Mouse (Mus musculus) CH12.LX (cell line): ENCODE data around the gene Msi1. TPM values are rescaled to one million over a fixed set of nuclear protein-coding genes. Genes with fewer than 3 reads are reported as not detected.
A peak's percentile ranks its signal among the peaks of the same experiment; 100 is the strongest.

Experiments used
- DNase-seq: peaks from one replicate; pipeline ENCODE4 v3.0.0-alpha.2; 2013; ENCODE audit errors: extremely low read depth
- H3K27ac ChIP-seq: 2 replicates; pipeline ENCODE4 v1.5.1; 2012; ENCODE audit warnings: low read depth, mild to moderate bottlenecking, control low read depth, moderate library complexity; ENCODE audit not compliant: insufficient read depth
- H3K27me3 ChIP-seq: replicated peaks from 2 replicates; pipeline ENCODE3; 2012; ENCODE audit warnings: inconsistent platforms
- H3K36me3 ChIP-seq, 2 experiments: replicated peaks in 1 of 2; 2 replicates each; pipeline versions ENCODE3 to v1.6.1; 2012; ENCODE audit warnings: inconsistent platforms in 1 of 2, low read length in 1 of 2, mild to moderate bottlenecking in 1 of 2, mixed read lengths in 1 of 2, moderate library complexity in 1 of 2; ENCODE audit not compliant: control insufficient read depth in 1 of 2, insufficient read depth in 1 of 2
- H3K4me1 ChIP-seq, 2 experiments: 2 replicates each; pipeline ENCODE4 v1.6.1; 2012; ENCODE audit warnings: inconsistent platforms in 1 of 2, moderate library complexity in 1 of 2; ENCODE audit not compliant: insufficient read depth in 2 of 2, control insufficient read depth in 1 of 2
- H3K4me2 ChIP-seq: 2 replicates; pipeline ENCODE4 v1.6.1; 2012; ENCODE audit warnings: low read depth, mild to moderate bottlenecking, control low read depth; ENCODE audit not compliant: poor library complexity, insufficient read depth, severe bottlenecking
- H3K4me3 ChIP-seq, 3 experiments: fragments of 150-350 bp in 1 of 3; sonication (generic) in 1 of 3; replicated peaks in 1 of 3; 2 replicates each; pipeline versions ENCODE3 to v1.5.1; 2011 to 2012; ENCODE audit warnings: low read depth in 2 of 3, low read length in 2 of 3, mild to moderate bottlenecking in 2 of 3, moderate library complexity in 2 of 3, control low read depth in 1 of 3, improper control_type of control experiment in 1 of 3, inconsistent platforms in 1 of 3, mixed read lengths in 1 of 3; ENCODE audit not compliant: poor library complexity in 1 of 3
- H3K79me2 ChIP-seq: replicated peaks from 2 replicates; pipeline ENCODE4 v1.6.1; 2012; ENCODE audit warnings: mild to moderate bottlenecking, moderate library complexity; ENCODE audit not compliant: control insufficient read depth, poor library complexity, insufficient read depth, severe bottlenecking; ENCODE audit errors: extremely low read depth
- H3K9ac ChIP-seq: 2 replicates; pipeline ENCODE4 v1.6.1; 2012; ENCODE audit warnings: low read depth, mild to moderate bottlenecking, control low read depth, moderate library complexity; ENCODE audit not compliant: insufficient read depth
- H3K9me3 ChIP-seq: replicated peaks from 2 replicates; pipeline ENCODE3; 2012; ENCODE audit warnings: low read length, inconsistent platforms, mixed read lengths
- BHLHE40 ChIP-seq: IDR thresholded peaks from 2 replicates; pipeline ENCODE4 v1.6.1; 2011; ENCODE audit warnings: mild to moderate bottlenecking, low read depth, low read length, improper control_type of control experiment
- CHD2 ChIP-seq: IDR thresholded peaks from 2 replicates; pipeline ENCODE4 v1.6.1; 2011; ENCODE audit warnings: low read length, improper control_type of control experiment
- CTCF ChIP-seq, 2 experiments: IDR thresholded peaks in 1 of 2; conservative IDR thresholded peaks in 1 of 2; 2 replicates each; pipeline ENCODE4 v1.5.1; 2011 to 2012; ENCODE audit warnings: low read depth in 2 of 2, low read length in 2 of 2, improper control_type of control experiment in 1 of 2, inconsistent platforms in 1 of 2, mild to moderate bottlenecking in 1 of 2, moderate library complexity in 1 of 2
- ELF1 ChIP-seq: IDR thresholded peaks from 2 replicates; pipeline ENCODE4 v1.6.1; 2014; ENCODE audit warnings: low read depth, mild to moderate bottlenecking, inconsistent platforms, low read length, improper control_type of control experiment
- EP300 ChIP-seq: IDR thresholded peaks from 2 replicates; pipeline ENCODE4 v1.6.1; 2011; ENCODE audit warnings: low read length, improper control_type of control experiment
- ETS1 ChIP-seq: conservative IDR thresholded peaks from 2 replicates; pipeline ENCODE4 v1.6.1; 2012; ENCODE audit warnings: low read depth, mild to moderate bottlenecking, inconsistent platforms, low read length, improper control_type of control experiment, moderate library complexity
- GABPA ChIP-seq: IDR thresholded peaks from 2 replicates; pipeline ENCODE4 v1.6.1; 2012; ENCODE audit warnings: low read depth, low read length, improper control_type of control experiment, inconsistent platforms; ENCODE audit not compliant: insufficient replicate concordance
- IRF4 ChIP-seq: IDR thresholded peaks from 2 replicates; pipeline ENCODE4 v1.6.1; 2014; ENCODE audit warnings: low read depth, mild to moderate bottlenecking, inconsistent platforms, low read length, improper control_type of control experiment
- JUN ChIP-seq: IDR thresholded peaks from 2 replicates; pipeline ENCODE4 v1.6.1; 2011; ENCODE audit warnings: low read depth, mild to moderate bottlenecking, low read length, improper control_type of control experiment, moderate library complexity; ENCODE audit not compliant: insufficient read depth
- JUND ChIP-seq: conservative IDR thresholded peaks from 2 replicates; pipeline ENCODE4 v1.6.1; 2011; ENCODE audit warnings: low read depth, low read length, improper control_type of control experiment
- MAFK ChIP-seq: IDR thresholded peaks from 2 replicates; pipeline ENCODE4 v1.6.1; 2011; ENCODE audit warnings: low read length, improper control_type of control experiment; ENCODE audit not compliant: insufficient replicate concordance
- MAX ChIP-seq: IDR thresholded peaks from 2 replicates; pipeline ENCODE4 v1.6.1; 2011; ENCODE audit warnings: low read length, improper control_type of control experiment
- MAZ ChIP-seq: IDR thresholded peaks from 2 replicates; pipeline ENCODE4 v1.6.1; 2012; ENCODE audit warnings: low read depth, mild to moderate bottlenecking, inconsistent platforms, low read length, improper control_type of control experiment, moderate library complexity
- MEF2A ChIP-seq: IDR thresholded peaks from 2 replicates; pipeline ENCODE4 v1.6.1; 2014; ENCODE audit warnings: low read depth, mild to moderate bottlenecking, inconsistent platforms, low read length, improper control_type of control experiment, borderline replicate concordance
- MXI1 ChIP-seq: IDR thresholded peaks from 2 replicates; pipeline ENCODE4 v1.6.1; 2011; ENCODE audit warnings: mild to moderate bottlenecking, low read depth, low read length, improper control_type of control experiment
- MYC ChIP-seq: IDR thresholded peaks from 2 replicates; pipeline ENCODE4 v1.6.1; 2011; ENCODE audit warnings: low read depth, mild to moderate bottlenecking, improper control_type of control experiment, low read length
- NELFE ChIP-seq: IDR thresholded peaks from 2 replicates; pipeline ENCODE4 v1.6.1; 2011; ENCODE audit warnings: low read depth, low read length, improper control_type of control experiment
- NRF1 ChIP-seq: IDR thresholded peaks from 2 replicates; pipeline ENCODE4 v1.6.1; 2014; ENCODE audit warnings: low read depth, mild to moderate bottlenecking, inconsistent platforms, low read length, improper control_type of control experiment, moderate library complexity
- PAX5 ChIP-seq: IDR thresholded peaks from 2 replicates; pipeline ENCODE4 v1.6.1; 2012; ENCODE audit warnings: low read length, inconsistent platforms, mixed read lengths
- POLR2AphosphoS2 ChIP-seq: IDR thresholded peaks from 2 replicates; pipeline ENCODE4 v1.6.1; 2011; ENCODE audit warnings: low read depth, low read length, improper control_type of control experiment
- RAD21 ChIP-seq: IDR thresholded peaks from 2 replicates; pipeline ENCODE4 v1.6.1; 2011; ENCODE audit warnings: low read depth, mild to moderate bottlenecking, low read length, improper control_type of control experiment, moderate library complexity
- RCOR1 ChIP-seq: conservative IDR thresholded peaks from 2 replicates; pipeline ENCODE4 v1.6.1; 2012; ENCODE audit warnings: low read depth, mild to moderate bottlenecking, inconsistent platforms, low read length, improper control_type of control experiment
- SMC3 ChIP-seq: IDR thresholded peaks from 2 replicates; pipeline ENCODE4 v1.6.1; 2011; ENCODE audit warnings: low read depth, low read length, improper control_type of control experiment
- TBP ChIP-seq: conservative IDR thresholded peaks from 2 replicates; pipeline ENCODE4 v1.6.1; 2011; ENCODE audit warnings: low read depth, low read length, improper control_type of control experiment
- UBTF ChIP-seq: IDR thresholded peaks from 2 replicates; pipeline ENCODE4 v1.6.1; 2012; ENCODE audit warnings: low read depth, mild to moderate bottlenecking, inconsistent platforms, low read length, improper control_type of control experiment, moderate library complexity
- USF1 ChIP-seq: IDR thresholded peaks from 2 replicates; pipeline ENCODE4 v1.6.1; 2014; ENCODE audit warnings: low read depth, mild to moderate bottlenecking, inconsistent platforms, low read length, improper control_type of control experiment
- USF2 ChIP-seq: conservative IDR thresholded peaks from 2 replicates; pipeline ENCODE4 v1.6.1; 2011; ENCODE audit warnings: low read depth, low read length, improper control_type of control experiment
- ZC3H11A ChIP-seq: IDR thresholded peaks from 2 replicates; pipeline ENCODE4 v1.6.1; 2012; ENCODE audit warnings: low read depth, mild to moderate bottlenecking, inconsistent platforms, low read length, improper control_type of control experiment
- ZKSCAN1 ChIP-seq: IDR thresholded peaks from 2 replicates; pipeline ENCODE4 v1.6.1; 2012; ENCODE audit warnings: low read depth, inconsistent platforms, low read length, improper control_type of control experiment, borderline replicate concordance
- dilution Hi-C: fragments of 300-500 bp; cut with MboI; formaldehyde crosslinking; loops from 2 replicates; pipeline ENCODE4 v1.14.3; 2020; ENCODE audit warnings: low sequenced_read_pairs; ENCODE audit not compliant: extremely low pct_unique_long_range_greater_than_20kb, extremely low pct_ligation_motif_present
- in situ Hi-C: fragments of 300-500 bp; cut with MboI; formaldehyde crosslinking; loops from 3 replicates; pipeline ENCODE4 v1.14.3; 2019; ENCODE audit warnings: low sequenced_read_pairs, low pct_ligation_motif_present, low pct_unique_long_range_greater_than_20kb, mixed read lengths
- polyA plus RNA-seq: library from polyadenylated mRNA; unstranded; fragments of >175 nt; gene quantifications from 2 replicates; pipeline ENCODE4 v1.2.1, GENCODE M21; 2012; ENCODE audit warnings: low read depth; ENCODE audit not compliant: insufficient read length
- total RNA-seq, 2 experiments: library from RNA; depleted of rRNA; stranded (reverse); fragments of 300-350 nt in 1 of 2; fragments of >200 nt in 1 of 2; gene quantifications; 2 replicates each; pipeline ENCODE4 v1.2.3; 2012 to 2014

The Msi1 gene
- total and polyA plus RNA-seq, 3 experiments = 0.82 to 5.3 (median 4.1) TPM

GRCm38 (mm10) chr5:115488841-115489698 lies 59.7 kb downstream of the Msi1 start (continued):
- TF ChIP-seq ELF1 (no peak; the same call in 1 of the 2 replicates), MAX (0 out of 2 replicates have a peak, but pooled peaks have one; percentile 13), NELFE (peak; percentile 95; the same call in 1 of the 2 replicates), UBTF (no peak), RCOR1 (no peak; the same call in 1 of the 2 replicates), NRF1 (peak; percentile 49; the same call in 1 of the 2 replicates), USF1 (no peak), POLR2AphosphoS2 (peak; percentile 99; the same call in 1 of the 2 replicates), MYC (no peak), EP300 (no peak), BHLHE40 (peak; percentile 56; the same call in 1 of the 2 replicates), GABPA (no peak)

- Histone ChIP-seq H3K4me2 (peak overlapping the region; percentile 68; the same call in 1 of the 2 replicates), H3K27me3 (peaks cover 6% of the 10 kb centered on the region), H3K4me1 (peaks cover 2 to 35% of the 10 kb centered on the region in 2 experiments; a peak in 3 of 4 replicates), H3K36me3 (no peaks in the 10 kb centered on the region), H3K27ac (peak overlapping the region; percentile 100), H3K9ac (peak overlapping the region; percentile 41; the same call in 1 of the 2 replicates), H3K79me2 (no peaks in the 10 kb centered on the region), H3K4me3 (peak overlapping the region in 1 of 3 experiments; percentile 39), H3K9me3 (no peaks in the 10 kb centered on the region)
- in situ Hi-C loops = no loop called here
- peak; percentile 96 for DNase-seq
- dilution Hi-C loops = no loop called here
- TF ChIP-seq POLR2AphosphoS2 (peak; percentile 99), ELF1 (0 out of 2 replicates have a peak, but pooled peaks have one; percentile 22), RCOR1 (peak; percentile 96), MAZ (no peak), BHLHE40 (no peak; the same call in 1 of the 2 replicates), CHD2 (no peak; the same call in none of the 2 replicates), MEF2A (peak; percentile 54), RAD21 (no peak), MAFK (peak; percentile 76), MXI1 (peak; percentile 85), SMC3 (no peak), ZKSCAN1 (no peak), USF2 (0 out of 2 replicates have a peak, but pooled peaks have one; percentile 3), MAX (no peak; the same call in 1 of the 2 replicates), USF1 (no peak), JUN (no peak), MYC (peak; percentile 67; the same call in 1 of the 2 replicates), IRF4 (peak; percentile 21), TBP (peak; percentile 99), NELFE (peak; percentile 94), ETS1 (peak; percentile 97), JUND (0 out of 2 replicates have a peak, but pooled peaks have one; percentile 58), PAX5 (no peak), ZC3H11A (no peak; the same call in 1 of the 2 replicates), UBTF (no peak), CTCF (conservative IDR thresholded peaks at IDR 0.05 in 1 of 2, IDR thresholded peaks at IDR 0.05 in 1 of 2; ENCODE audit: low read depth in 2 of 2, low read length in 2 of 2) (no peak)
Observed at GRCm38 (mm10) chr5:115489699-115490637, 60.6 kb downstream of the Msi1 start.
